Mouse (Mus musculus): ENCODE measurements around the gene Kif17. TPM values are rescaled to one million over a fixed set of nuclear protein-coding genes. Genes with fewer than 3 reads are reported as not detected.

Gene Kif17
- total and polyA plus RNA-seq, 3 experiments = 0.54 to 2.5 TPM; not detected in 1

DNA sequence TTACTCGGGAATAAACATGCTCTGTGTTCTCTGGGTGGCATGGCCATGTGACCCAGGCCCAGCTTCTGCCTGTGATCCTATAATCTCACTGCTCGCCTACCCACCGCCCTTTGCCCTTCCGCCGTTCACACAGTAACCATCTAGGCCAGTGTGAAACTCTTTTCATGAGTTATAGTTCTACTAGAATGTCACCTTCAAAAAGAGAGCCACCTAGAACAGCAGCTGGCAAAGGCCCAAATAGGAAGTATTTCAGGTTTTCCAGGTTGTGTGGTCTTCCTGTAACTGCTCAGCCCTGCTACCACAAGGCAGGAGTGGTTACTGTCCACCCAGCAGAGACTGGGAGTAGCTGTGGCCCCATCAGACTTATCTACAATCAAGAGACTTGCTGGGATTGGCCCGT, 92.5 kb downstream of the Kif17 start:
- Histone ChIP-seq H3K36me3 (ENCODE audit: control insufficient read depth in 1 of 2, insufficient read depth in 2 of 2, low read length in 2 of 2) (peaks cover 0 to 22% of the 10 kb centered on the region in 2 experiments; a peak in 2 of 4 replicates), H3K4me1 (ENCODE audit: control insufficient read depth in 1 of 2, insufficient read depth in 2 of 2, low read length in 2 of 2) (peaks cover 14 to 32% of the 10 kb centered on the region in 2 experiments), H3K27me3 (ENCODE audit: control insufficient read depth in 1 of 2, insufficient read depth in 2 of 2, low read length in 2 of 2) (no peaks in the 10 kb centered on the region), H3K4me3 (ENCODE audit: control insufficient read depth in 1 of 2, insufficient read depth in 1 of 2, low read depth in 2 of 2, low read length in 2 of 2) (no peak overlapping the region), H3K9me3 (replicated peaks; ENCODE audit: insufficient read depth, low read length) (no peaks in the 10 kb centered on the region), H3K9ac (ENCODE audit: control insufficient read depth, low read depth, low read length, poor library complexity, severe bottlenecking) (no peak overlapping the region), H3K79me2 (ENCODE audit: control insufficient read depth, insufficient read depth, low read length, poor library complexity) (no peaks in the 10 kb centered on the region), H3K27ac (ENCODE audit: control insufficient read depth, low read depth, low read length) (no peak overlapping the region)
- no peak for TF ChIP-seq ETS1 (IDR thresholded peaks at IDR 0.05; ENCODE audit: low read depth, low read length)
- no peak for TF ChIP-seq EP300 (IDR thresholded peaks at IDR 0.05; ENCODE audit: low read depth in 1 of 2, low read length in 2 of 2)
- TF ChIP-seq USF2 (IDR thresholded peaks at IDR 0.05; ENCODE audit: borderline replicate concordance in 1 of 2, insufficient read depth in 1 of 2, low read depth in 1 of 2, low read length in 2 of 2) = no peak
- TF ChIP-seq MYC (IDR thresholded peaks at IDR 0.05; ENCODE audit: low read depth, low read length) = no peak
- no peak for TF ChIP-seq POLR2AphosphoS2 (IDR thresholded peaks at IDR 0.05; ENCODE audit: low read length)
- no peak for TF ChIP-seq TCF12 (IDR thresholded peaks at IDR 0.05; ENCODE audit: low read depth, low read length)
- no peak for TF ChIP-seq POLR2A (IDR thresholded peaks at IDR 0.05; ENCODE audit: control insufficient read depth in 1 of 2, insufficient read depth in 1 of 2, low read depth in 1 of 2, low read length in 2 of 2, poor library complexity in 1 of 2)
- no peak for TF ChIP-seq NRF1 (IDR thresholded peaks at IDR 0.05; ENCODE audit: insufficient read depth, low read depth, low read length, poor library complexity, severe bottlenecking)
- TF ChIP-seq USF1 (IDR thresholded peaks at IDR 0.05; ENCODE audit: low read depth, low read length) = no peak
- no peak for TF ChIP-seq JUND (IDR thresholded peaks at IDR 0.05; ENCODE audit: low read depth, low read length)
- no peak for TF ChIP-seq CHD2 (IDR thresholded peaks at IDR 0.05; ENCODE audit: low read length)
- TF ChIP-seq MYB (IDR thresholded peaks at IDR 0.05; ENCODE audit: low read depth, low read length) = no peak
- TF ChIP-seq ZNF384 (IDR thresholded peaks at IDR 0.05; ENCODE audit: low read depth, low read length) = no peak
- no peak for TF ChIP-seq ZMIZ1 (IDR thresholded peaks at IDR 0.05; ENCODE audit: low read depth, low read length)
- TF ChIP-seq MAFK (IDR thresholded peaks at IDR 0.05; ENCODE audit: borderline replicate concordance, low read depth, low read length) = no peak
- no peak for TF ChIP-seq NELFE (IDR thresholded peaks at IDR 0.05; ENCODE audit: low read depth, low read length)
- no peak for TF ChIP-seq E2F4 (IDR thresholded peaks at IDR 0.05; ENCODE audit: borderline replicate concordance, low read depth, low read length)
- no peak for TF ChIP-seq SMC3 (IDR thresholded peaks at IDR 0.05; ENCODE audit: low read depth, low read length)
- peak; percentile 30 for DNase-seq (ENCODE audit: low read depth, low spot score)

DNA sequence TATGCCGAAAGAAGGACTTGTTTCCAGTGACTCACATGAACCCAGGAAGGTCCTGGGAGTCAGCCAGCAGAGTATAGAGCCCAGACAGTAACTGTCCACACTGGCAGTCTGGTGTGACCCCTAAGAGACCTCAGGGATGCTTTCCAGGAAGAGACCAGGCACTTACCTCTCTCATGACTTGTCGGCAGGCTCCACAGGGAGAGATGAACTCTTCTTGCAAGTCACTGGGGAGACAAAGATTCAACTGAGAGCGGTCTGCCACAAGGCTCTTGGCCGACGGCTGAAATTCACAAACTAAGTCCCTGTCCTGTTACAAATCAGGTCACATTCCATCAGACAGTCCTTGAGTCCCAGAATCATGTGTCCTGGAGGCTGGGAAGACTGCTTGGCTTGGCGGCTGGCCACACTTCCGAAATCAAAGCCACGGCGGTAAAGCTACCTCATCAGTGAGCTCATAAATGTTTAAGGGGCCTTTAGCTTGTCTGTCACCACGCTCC, 93.2 kb downstream of the Kif17 start:
- DNase-seq (ENCODE audit: low read depth, low spot score) = no peak
- peaks cover 14 to 32% of the 10 kb centered on the region in 2 experiments for H3K4me1 ChIP-seq (ENCODE audit: control insufficient read depth in 1 of 2, insufficient read depth in 2 of 2, low read length in 2 of 2)
- H3K27ac ChIP-seq (ENCODE audit: control insufficient read depth, low read depth, low read length) = no peak overlapping the region
- no peaks in the 10 kb centered on the region for H3K79me2 ChIP-seq (ENCODE audit: control insufficient read depth, insufficient read depth, low read length, poor library complexity)
- TF ChIP-seq SMC3 (IDR thresholded peaks at IDR 0.05; ENCODE audit: low read depth, low read length) (no peak), GATA1 (IDR thresholded peaks at IDR 0.05; ENCODE audit: low read depth, low read length) (no peak), MAZ (IDR thresholded peaks at IDR 0.05; ENCODE audit: low read depth, low read length) (no peak), ETS1 (IDR thresholded peaks at IDR 0.05; ENCODE audit: low read depth, low read length) (no peak), ZC3H11A (IDR thresholded peaks at IDR 0.05; ENCODE audit: low read depth, low read length) (no peak), ELF1 (IDR thresholded peaks at IDR 0.05; ENCODE audit: low read depth, low read length) (no peak), KAT2A (conservative IDR thresholded peaks at IDR 0.05; ENCODE audit: low read depth, low read length) (no peak)
- no peak overlapping the region for H3K9ac ChIP-seq (ENCODE audit: control insufficient read depth, low read depth, low read length, poor library complexity, severe bottlenecking)
- H3K36me3 ChIP-seq (ENCODE audit: control insufficient read depth in 1 of 2, insufficient read depth in 2 of 2, low read length in 2 of 2) = peaks cover 0 to 22% of the 10 kb centered on the region in 2 experiments; a peak in 2 of 4 replicates
- no peaks in the 10 kb centered on the region for H3K9me3 ChIP-seq (replicated peaks; ENCODE audit: insufficient read depth, low read length)
- H3K27me3 ChIP-seq (ENCODE audit: control insufficient read depth in 1 of 2, insufficient read depth in 2 of 2, low read length in 2 of 2) = no peaks in the 10 kb centered on the region
- no peak overlapping the region for H3K4me3 ChIP-seq (ENCODE audit: control insufficient read depth in 1 of 2, insufficient read depth in 1 of 2, low read depth in 2 of 2, low read length in 2 of 2)

Data from MEL (cell line).